Mouse (Mus musculus): Measurements from ENCODE around the gene Cebpzos. TPM values are rescaled to one million over a fixed set of nuclear protein-coding genes. Genes with fewer than 3 reads are reported as not detected.

Gene Cebpzos
- polyA plus RNA-seq (2016; fragmentation: Nextera tagmentation; extraction: Ambion mirVana) = 76.7 and 84.9 TPM in 2 replicates

DNA sequence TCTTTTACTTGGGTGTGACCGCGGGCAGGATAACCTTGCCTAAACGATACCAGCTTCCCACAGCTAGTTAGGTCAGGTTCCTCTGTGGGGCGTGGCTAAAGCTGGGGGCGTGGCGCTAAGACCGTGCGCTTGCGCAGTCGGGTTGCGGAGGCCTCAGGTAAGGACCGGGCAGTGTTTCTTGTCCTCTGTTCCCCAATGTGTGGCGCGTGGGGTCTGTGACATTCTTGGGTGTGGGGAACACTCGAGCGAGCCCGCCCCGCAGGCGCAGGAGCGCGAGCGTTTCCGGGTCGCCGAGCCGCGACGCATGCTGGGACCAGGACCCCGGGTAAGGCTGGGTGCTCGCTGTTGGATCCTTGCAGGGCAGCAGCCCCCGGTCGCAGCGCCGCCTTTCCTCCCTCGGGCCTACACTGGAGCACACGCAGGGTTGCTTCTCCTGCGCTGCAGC lies at the start of gene Cebpzos:
Cebpzos (plus strand) TSS at position 132 of the 445 bp plus-strand sequence.
- Histone ChIP-seq H3K36me3 (peaks cover 31% of the 10 kb centered on the region), H3K27ac (peak within 1 kb of the TSS; percentile 93), H3K4me3 (peak within 1 kb of the TSS; percentile 74), H3K27me3 (ENCODE audit: insufficient read depth, poor library complexity, severe bottlenecking) (no peaks in the 10 kb centered on the region), H3K9me3 (no peaks in the 10 kb centered on the region), H3K4me1 (peaks cover 12% of the 10 kb centered on the region)
- 0% methylated on average over 37 of the region's 37 CpGs for WGBS
- peak; percentile 97 for DNase-seq (ENCODE audit: low spot score)

DNA sequence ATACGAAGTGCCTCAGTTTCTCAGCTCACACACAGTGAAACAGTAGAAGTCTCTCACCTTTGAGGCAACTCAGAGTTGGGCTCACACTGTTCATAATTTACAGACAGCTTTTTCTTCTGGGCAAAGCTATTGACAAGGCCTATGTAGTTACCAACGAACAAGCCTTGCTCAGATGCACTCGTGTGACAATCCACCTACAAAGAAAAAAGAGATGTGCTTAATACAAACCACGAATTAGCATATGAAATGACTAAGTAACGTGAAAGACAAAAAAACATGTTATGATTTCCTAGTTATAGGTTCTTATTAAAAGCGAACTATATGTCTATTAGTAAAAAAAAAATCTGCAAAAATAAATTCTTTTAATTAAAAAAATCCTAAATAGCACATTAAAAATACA lies 42.4 kb upstream of the Cebpzos start:
- peaks cover 57% of the 10 kb centered on the region for H3K36me3 ChIP-seq
- no peaks in the 10 kb centered on the region for H3K4me1 ChIP-seq
- DNase-seq (ENCODE audit: low spot score) = no peak
- H3K27ac ChIP-seq = no peak overlapping the region
- H3K4me3 ChIP-seq = no peak overlapping the region
- H3K9me3 ChIP-seq = no peaks in the 10 kb centered on the region
- no peaks in the 10 kb centered on the region for H3K27me3 ChIP-seq (ENCODE audit: insufficient read depth, poor library complexity, severe bottlenecking)
- 90% methylated on average over 6 of the region's 6 CpGs for WGBS

DNA sequence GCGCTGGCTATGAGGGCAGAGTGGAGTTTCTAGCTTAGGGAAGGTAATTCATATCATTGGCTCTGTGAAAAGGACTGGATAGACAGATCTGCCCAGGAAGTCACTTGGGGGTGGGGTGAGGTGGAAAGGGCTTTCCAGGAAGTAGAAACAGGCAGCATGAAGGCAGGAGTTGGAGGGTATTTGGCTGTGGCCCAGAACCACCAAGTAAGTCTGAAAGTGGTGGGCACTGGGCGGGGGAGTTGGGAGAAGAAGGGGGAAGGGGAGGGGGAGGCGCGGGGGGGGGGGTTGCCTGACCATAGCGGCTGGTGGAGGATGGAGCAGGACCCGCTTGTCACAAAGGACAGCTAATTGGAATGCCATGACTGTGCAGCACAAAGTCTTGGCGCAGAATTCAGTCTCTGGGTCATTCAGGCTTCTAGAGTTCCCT lies 34.4 kb upstream of the Cebpzos start:
- 14% methylated on average over 4 of the region's 7 CpGs for WGBS
- Histone ChIP-seq H3K27ac (peak overlapping the region; percentile 90), H3K4me1 (peaks cover 17% of the 10 kb centered on the region), H3K9me3 (no peaks in the 10 kb centered on the region), H3K27me3 (ENCODE audit: insufficient read depth, poor library complexity, severe bottlenecking) (no peaks in the 10 kb centered on the region), H3K36me3 (peaks cover 19% of the 10 kb centered on the region), H3K4me3 (peak overlapping the region; percentile 76)
- no peak for DNase-seq (ENCODE audit: low spot score)

DNA sequence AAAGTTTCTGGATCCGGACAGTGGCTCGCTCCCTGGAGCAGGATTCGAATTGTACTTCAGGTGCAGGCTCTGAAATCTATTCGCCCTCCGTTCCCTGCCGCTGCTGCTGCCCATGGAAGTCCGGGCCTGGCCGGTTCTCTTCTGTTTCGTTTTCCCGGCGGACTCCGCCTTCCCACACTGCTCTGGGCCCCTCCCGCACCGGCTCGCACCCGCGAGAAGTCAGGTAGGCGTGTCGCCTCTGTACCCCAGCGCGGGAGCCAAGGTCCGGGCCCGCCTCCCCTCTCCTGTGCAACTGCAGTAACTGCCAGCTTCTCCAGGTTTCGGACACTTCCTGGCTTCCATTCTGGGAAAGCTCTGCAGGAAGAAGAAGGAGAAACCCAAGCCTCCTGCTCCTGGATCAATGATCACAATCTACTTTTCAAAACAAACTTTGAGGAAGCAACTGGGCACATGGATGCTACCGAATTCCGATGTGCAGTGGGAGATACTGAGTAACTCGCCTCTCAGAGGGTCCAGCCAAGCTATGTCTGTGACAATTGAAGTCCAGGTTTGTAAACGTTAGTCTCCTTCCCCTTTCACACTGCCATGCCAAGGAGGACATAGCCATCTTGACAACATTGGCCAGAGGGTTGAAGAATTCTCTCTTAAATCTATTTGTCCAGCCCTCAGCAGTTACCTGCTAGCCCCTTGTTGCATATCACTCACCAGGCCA lies 33.7 kb upstream of the Cebpzos start, which contains the start of gene Eif2ak2:
Eif2ak2 (minus strand) TSS at position 173 of the 712 bp plus-strand sequence.
- no peaks in the 10 kb centered on the region for H3K27me3 ChIP-seq (ENCODE audit: insufficient read depth, poor library complexity, severe bottlenecking)
- 2% methylated on average over 28 of the region's 28 CpGs for WGBS
- H3K4me1 ChIP-seq = peaks cover 17% of the 10 kb centered on the region
- H3K4me3 ChIP-seq = peak within 1 kb of the TSS; percentile 76
- H3K9me3 ChIP-seq = no peaks in the 10 kb centered on the region
- H3K36me3 ChIP-seq = peaks cover 12% of the 10 kb centered on the region
- peak within 1 kb of the TSS; percentile 90 for H3K27ac ChIP-seq
- peak; percentile 96 for DNase-seq (ENCODE audit: low spot score)

DNA sequence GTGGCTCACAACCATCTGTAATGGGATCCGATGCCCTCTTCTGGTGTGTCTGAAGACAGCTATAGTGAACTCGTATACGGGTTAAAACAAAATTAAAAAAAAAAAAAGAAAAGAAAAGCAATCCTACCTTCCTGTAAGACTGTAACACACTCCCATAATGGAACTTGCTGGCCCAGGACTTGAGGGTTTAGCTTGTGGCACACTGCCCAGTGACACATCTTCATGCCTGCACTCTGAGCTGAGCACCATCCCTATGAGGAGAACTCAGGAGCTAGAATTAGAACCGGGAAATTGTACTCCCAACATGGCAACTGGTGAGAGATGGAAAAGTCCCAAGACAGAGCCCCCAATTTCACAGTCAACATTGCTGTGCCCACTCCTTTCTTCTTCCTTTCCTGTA lies 33.0 kb upstream of the Cebpzos start:
- Histone ChIP-seq H3K27ac (no peak overlapping the region), H3K4me1 (peaks cover 17% of the 10 kb centered on the region), H3K9me3 (no peaks in the 10 kb centered on the region), H3K4me3 (no peak overlapping the region), H3K27me3 (ENCODE audit: insufficient read depth, poor library complexity, severe bottlenecking) (no peaks in the 10 kb centered on the region), H3K36me3 (peaks cover 5% of the 10 kb centered on the region; the same call in 1 of the 2 replicates)
- 77% methylated on average over 4 of the region's 4 CpGs for WGBS
- DNase-seq (ENCODE audit: low spot score) = no peak

DNA sequence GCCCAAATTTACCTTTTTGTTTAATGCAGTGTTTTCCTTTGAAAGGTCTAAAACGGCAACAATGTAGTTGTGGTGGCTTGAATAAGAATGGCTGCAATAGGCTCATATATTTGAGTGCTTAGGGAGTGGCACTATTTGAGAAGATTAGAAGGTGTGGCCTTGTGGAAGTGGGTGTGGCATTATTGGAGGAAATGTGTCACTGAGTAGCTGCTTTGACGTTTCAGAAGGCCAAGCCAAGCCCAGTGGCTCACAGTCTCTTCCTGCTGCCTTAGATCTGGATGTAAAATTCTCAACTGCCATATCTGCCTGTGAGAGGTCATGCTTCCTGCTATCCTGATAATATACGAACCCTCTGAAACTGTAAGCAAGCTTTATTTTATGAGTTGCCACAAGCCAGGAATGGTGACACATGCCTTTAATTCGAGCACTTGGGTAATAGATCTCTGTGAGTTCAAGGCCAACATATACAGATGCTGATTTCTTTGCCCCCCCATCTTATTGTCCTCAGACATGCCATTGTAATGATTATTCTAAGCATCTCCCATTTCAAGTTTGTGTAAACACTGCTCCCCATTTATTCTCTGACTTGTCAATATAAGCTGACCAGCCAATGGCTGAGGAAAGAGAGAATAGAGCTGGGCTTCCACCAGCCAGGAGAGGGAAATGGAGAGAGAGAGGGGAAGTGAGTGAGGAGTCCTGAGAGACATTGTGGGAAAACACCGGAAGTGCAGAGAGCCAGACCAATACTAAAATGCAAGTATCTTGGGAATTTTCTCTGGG lies 30.8 kb upstream of the Cebpzos start:
- no peaks in the 10 kb centered on the region for H3K9me3 ChIP-seq
- H3K27ac ChIP-seq = no peak overlapping the region
- H3K4me1 ChIP-seq = peaks cover 17% of the 10 kb centered on the region
- H3K4me3 ChIP-seq = no peak overlapping the region
- H3K36me3 ChIP-seq = no peaks in the 10 kb centered on the region
- no peak for DNase-seq (ENCODE audit: low spot score)
- 73% methylated on average over 5 of the region's 5 CpGs for WGBS
- H3K27me3 ChIP-seq (ENCODE audit: insufficient read depth, poor library complexity, severe bottlenecking) = no peaks in the 10 kb centered on the region

DNA sequence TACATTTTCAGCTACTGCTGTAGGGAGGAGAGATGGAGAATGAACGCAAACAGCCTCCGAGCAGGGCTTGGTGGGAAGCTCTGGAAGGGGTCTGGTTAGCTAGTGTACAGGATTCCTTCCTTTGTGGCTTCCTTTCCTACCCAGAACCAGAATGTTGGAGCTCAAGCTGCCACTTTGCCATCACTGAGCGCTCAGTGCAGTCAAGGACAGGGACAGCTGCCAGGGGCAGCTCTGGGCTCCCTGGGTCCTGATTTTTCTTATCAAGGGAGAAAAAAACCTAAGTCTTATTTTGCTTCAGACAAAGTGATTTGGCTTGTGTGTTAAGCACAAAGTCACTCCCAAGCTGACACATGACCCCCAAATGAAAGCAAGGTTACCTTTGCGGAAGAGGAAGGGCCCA lies 27.7 kb upstream of the Cebpzos start:
- Histone ChIP-seq H3K36me3 (no peaks in the 10 kb centered on the region), H3K4me1 (no peaks in the 10 kb centered on the region), H3K9me3 (no peaks in the 10 kb centered on the region), H3K27me3 (ENCODE audit: insufficient read depth, poor library complexity, severe bottlenecking) (no peaks in the 10 kb centered on the region), H3K4me3 (no peak overlapping the region), H3K27ac (no peak overlapping the region)
- DNase-seq (ENCODE audit: low spot score) = no peak
- WGBS = 85% methylated on average over 4 of the region's 4 CpGs

DNA sequence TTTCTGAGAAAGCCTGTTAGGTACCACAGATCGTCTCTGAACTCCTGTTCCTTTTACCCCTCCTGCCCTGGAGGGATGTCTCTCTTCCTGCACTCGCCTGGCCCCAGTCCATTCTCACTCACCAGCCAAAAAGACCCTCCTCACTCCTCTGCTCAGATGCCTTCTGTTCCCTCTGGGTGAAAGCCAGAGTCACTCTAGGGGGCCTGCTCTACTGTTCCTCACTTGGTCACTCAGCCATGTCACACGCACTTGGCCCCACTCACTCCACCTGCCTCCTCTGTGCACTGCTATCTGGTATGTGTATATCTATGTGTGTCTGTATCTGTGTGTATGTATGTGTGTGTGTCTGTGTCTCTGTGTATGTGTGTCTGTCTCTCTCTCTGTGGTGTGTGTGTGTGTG lies 27.1 kb upstream of the Cebpzos start:
- H3K4me3 ChIP-seq = no peak overlapping the region
- WGBS = 51% methylated on average over 3 of the region's 3 CpGs
- H3K27ac ChIP-seq = no peak overlapping the region
- no peaks in the 10 kb centered on the region for H3K36me3 ChIP-seq
- DNase-seq (ENCODE audit: low spot score) = no peak
- no peaks in the 10 kb centered on the region for H3K27me3 ChIP-seq (ENCODE audit: insufficient read depth, poor library complexity, severe bottlenecking)
- H3K9me3 ChIP-seq = no peaks in the 10 kb centered on the region
- no peaks in the 10 kb centered on the region for H3K4me1 ChIP-seq

DNA sequence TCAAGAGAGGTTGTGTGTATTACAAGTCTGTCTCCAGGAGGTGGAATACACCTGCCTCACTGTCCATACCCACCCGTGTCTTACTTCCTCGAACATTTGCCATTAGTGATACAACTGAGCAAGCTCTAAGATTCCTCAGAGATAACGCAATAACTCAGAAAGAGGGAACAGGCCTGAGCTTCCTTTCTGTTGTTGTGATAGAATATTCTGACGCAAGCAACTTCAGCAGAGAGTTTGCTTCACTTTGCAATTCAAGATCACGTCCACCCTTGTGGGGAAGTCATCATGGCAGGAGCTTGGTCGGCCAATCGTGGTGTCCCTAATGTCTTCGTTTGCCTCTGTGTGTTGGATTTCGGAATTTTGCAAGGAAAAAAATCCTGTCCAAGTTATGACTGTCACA lies 25.3 kb upstream of the Cebpzos start:
- H3K27ac ChIP-seq = no peak overlapping the region
- no peaks in the 10 kb centered on the region for H3K36me3 ChIP-seq
- WGBS = 78% methylated on average over 9 of the region's 9 CpGs
- no peaks in the 10 kb centered on the region for H3K27me3 ChIP-seq (ENCODE audit: insufficient read depth, poor library complexity, severe bottlenecking)
- H3K9me3 ChIP-seq = no peaks in the 10 kb centered on the region
- DNase-seq (ENCODE audit: low spot score) = no peak
- no peak overlapping the region for H3K4me3 ChIP-seq
- H3K4me1 ChIP-seq = no peaks in the 10 kb centered on the region

DNA sequence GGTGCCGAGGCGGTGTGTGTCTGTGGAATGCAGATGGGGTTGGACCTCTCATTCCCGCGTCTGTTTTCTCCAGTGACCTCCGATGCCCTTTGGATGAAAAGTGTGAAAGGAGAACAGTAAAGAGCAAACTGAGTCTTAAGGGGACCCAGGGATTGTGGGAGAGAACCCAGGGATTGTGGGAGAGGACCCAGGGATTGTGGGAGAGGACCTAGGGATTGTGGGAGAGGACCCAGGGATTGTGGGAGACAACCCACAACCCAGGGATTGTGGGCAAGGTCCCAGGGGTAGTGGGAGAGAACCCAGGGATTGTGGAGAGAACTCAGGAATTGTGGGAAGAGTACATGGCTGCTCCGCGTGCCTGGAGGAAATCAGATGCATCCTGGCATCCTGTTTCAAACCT lies 21.3 kb upstream of the Cebpzos start:
- H3K9me3 ChIP-seq = no peaks in the 10 kb centered on the region
- H3K36me3 ChIP-seq = no peaks in the 10 kb centered on the region
- H3K27me3 ChIP-seq (ENCODE audit: insufficient read depth, poor library complexity, severe bottlenecking) = no peaks in the 10 kb centered on the region
- 82% methylated on average over 7 of the region's 7 CpGs for WGBS
- DNase-seq (ENCODE audit: low spot score) = no peak
- no peak overlapping the region for H3K27ac ChIP-seq
- H3K4me1 ChIP-seq = no peaks in the 10 kb centered on the region
- H3K4me3 ChIP-seq = no peak overlapping the region

DNA sequence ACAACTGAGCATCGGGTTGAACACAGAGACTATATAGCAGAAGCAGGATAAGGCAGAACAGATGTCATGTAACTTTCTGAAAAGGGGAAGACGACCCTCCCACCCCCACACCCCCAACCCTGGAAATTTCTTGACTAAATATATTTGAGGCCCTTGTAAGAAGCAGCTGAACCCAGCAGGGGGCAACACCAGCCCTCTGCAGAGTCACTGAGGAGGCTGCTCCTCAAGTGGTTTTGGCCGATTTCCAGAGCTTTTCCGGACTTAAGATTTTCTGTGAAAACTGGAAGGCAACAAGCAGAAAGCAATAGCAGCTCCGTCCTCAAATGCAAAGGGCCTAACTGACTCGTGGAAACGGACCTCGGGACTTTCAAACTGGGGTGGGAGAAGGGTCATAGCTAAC lies 20.9 kb upstream of the Cebpzos start:
- no peak overlapping the region for H3K4me3 ChIP-seq
- WGBS = 38% methylated on average over 8 of the region's 8 CpGs
- no peak for DNase-seq (ENCODE audit: low spot score)
- no peaks in the 10 kb centered on the region for H3K9me3 ChIP-seq
- no peak overlapping the region for H3K27ac ChIP-seq
- H3K4me1 ChIP-seq = no peaks in the 10 kb centered on the region
- H3K27me3 ChIP-seq (ENCODE audit: insufficient read depth, poor library complexity, severe bottlenecking) = no peaks in the 10 kb centered on the region
- H3K36me3 ChIP-seq = no peaks in the 10 kb centered on the region

DNA sequence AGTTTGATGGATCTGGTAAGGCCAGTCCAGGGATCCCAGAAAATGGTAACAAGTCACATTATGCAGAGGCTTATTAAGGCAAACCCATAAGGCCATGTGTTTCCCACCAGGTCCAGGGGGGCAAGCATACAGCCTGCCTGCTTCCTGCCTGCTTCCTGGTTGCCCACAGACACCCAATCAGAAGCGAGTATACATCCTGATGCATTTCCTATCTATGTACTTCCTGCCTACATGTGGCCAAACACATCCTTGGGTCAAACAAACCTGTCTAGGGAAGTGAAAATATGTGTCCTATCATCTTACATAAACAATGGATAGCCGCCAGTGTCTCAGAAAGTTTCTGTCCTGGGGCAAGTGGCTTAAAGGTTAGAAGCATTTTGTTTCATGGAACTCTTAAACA lies 13.1 kb upstream of the Cebpzos start:
- no peak overlapping the region for H3K4me3 ChIP-seq
- no peaks in the 10 kb centered on the region for H3K9me3 ChIP-seq
- H3K4me1 ChIP-seq = no peaks in the 10 kb centered on the region
- H3K27me3 ChIP-seq (ENCODE audit: insufficient read depth, poor library complexity, severe bottlenecking) = no peaks in the 10 kb centered on the region
- no peak overlapping the region for H3K27ac ChIP-seq
- 64% methylated on average over 2 of the region's 2 CpGs for whole genome bisulfite sequencing
- no peak for DNase-seq (ENCODE audit: low spot score)
- H3K36me3 ChIP-seq = no peaks in the 10 kb centered on the region

DNA sequence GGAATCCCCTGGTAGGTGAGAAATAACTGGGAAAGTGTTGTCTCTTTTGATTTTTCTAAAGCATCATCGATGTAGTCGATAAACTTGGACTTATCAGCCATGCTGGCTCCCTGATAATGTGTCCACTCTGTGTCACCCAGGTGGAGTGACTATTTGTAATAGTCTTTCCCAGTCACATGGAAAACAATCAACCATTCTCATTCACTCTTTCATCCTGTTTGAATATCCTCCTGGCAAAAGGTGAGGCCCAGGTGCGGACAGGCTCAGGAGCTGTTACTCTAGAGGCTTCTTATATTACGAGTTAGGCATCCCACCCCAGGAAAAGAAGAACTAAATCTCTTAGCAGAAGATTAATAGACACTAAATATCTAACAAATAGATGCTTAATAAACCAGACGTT lies 9.4 kb upstream of the Cebpzos start, which contains the start of gene Sult6b1:
Sult6b1 (minus strand) TSS at position 101 of the 400 bp plus-strand sequence.
- Histone ChIP-seq H3K4me1 (no peaks in the 10 kb centered on the region), H3K27me3 (ENCODE audit: insufficient read depth, poor library complexity, severe bottlenecking) (no peaks in the 10 kb centered on the region), H3K27ac (no peak within 1 kb of the TSS), H3K36me3 (no peaks in the 10 kb centered on the region), H3K4me3 (no peak within 1 kb of the TSS), H3K9me3 (no peaks in the 10 kb centered on the region)
- no peak for DNase-seq (ENCODE audit: low spot score)
- 79% methylated on average over 5 of the region's 5 CpGs for WGBS

Data from heart, embryonic 10.5 days (tissue).